Mouse (Mus musculus) gastrocnemius, postnatal 14 days (tissue): ENCODE results near the gene Atf5. TPM values are rescaled to one million over a fixed set of nuclear protein-coding genes. Genes with fewer than 3 reads are reported as not detected.

Experiments
- DNase-seq: peaks from one replicate; pipeline ENCODE4 v3.0.0; 2021; ENCODE audit warnings: mixed read lengths
- intact Hi-C: fragments of 180-260 bp; cut with DNase I; formaldehyde crosslinking; loops from one replicate; pipeline ENCODE4 v1.15.1; 2025; ENCODE audit warnings: low total_unique reads
- total RNA-seq, 2 experiments: library from RNA; stranded (reverse); gene quantifications; 2 replicates each; pipeline ENCODE4 v1.2.3; 2021

Atf5 gene
- total RNA-seq, 2 experiments from 2014 or later: 54.5 to 62.2 TPM

GRCm38 (mm10) chr7:44851625-44852234 lies 35.3 kb upstream of the Atf5 start:
- intact Hi-C loops: no loop called here
- no peak for DNase-seq

- DNase-seq: no peak
- intact Hi-C loops: no loop called here
These were observed 34.5 kb upstream of the Atf5 start for GRCm38 (mm10) chr7:44850789-44851624.

- peak; percentile 81 for DNase-seq
- intact Hi-C loops: no loop called here
These were observed 33.7 kb upstream of the Atf5 start for GRCm38 (mm10) chr7:44850146-44850545.

GRCm38 (mm10) chr7:44849416-44850111 lies 33.1 kb upstream of the Atf5 start:
- intact Hi-C loops: no loop called here
- peak; percentile 92 for DNase-seq

- DNase-seq: peak; percentile 99
- intact Hi-C loops: no loop called here
These were observed 32.3 kb upstream of the Atf5 start, which contains the start of the genes Akt1s1 and Tbc1d17 for GRCm38 (mm10) chr7:44848561-44849415. Akt1s1 (plus strand) TSS chr7:44848991. Tbc1d17 (minus strand) TSS chr7:44849079.

GRCm38 (mm10) chr7:44847772-44848171 lies 31.3 kb upstream of the Atf5 start:
- no peak for DNase-seq
- intact Hi-C loops: no loop called here

- intact Hi-C loops: no loop called here
These were observed 30.3 kb upstream of the Atf5 start for GRCm38 (mm10) chr7:44846804-44847203.

GRCm38 (mm10) chr7:44845006-44845405 lies 28.5 kb upstream of the Atf5 start:
- intact Hi-C loops: no loop called here
- no peak for DNase-seq

More at GRCm38 (mm10) chr7:44846804-44847203, 30.3 kb upstream of the Atf5 start:
- DNase-seq: no peak

- DNase-seq: no peak
- intact Hi-C loops: no loop called here
These were observed 25.5 kb upstream of the Atf5 start for GRCm38 (mm10) chr7:44841825-44842463.

GRCm38 (mm10) chr7:44840426-44840825 lies 24.0 kb upstream of the Atf5 start:
- intact Hi-C loops: no loop called here
- DNase-seq: no peak

- intact Hi-C loops: no loop called here
- peak; percentile 53 for DNase-seq
These were observed 23.2 kb upstream of the Atf5 start for GRCm38 (mm10) chr7:44839491-44840191.

- intact Hi-C loops: no loop called here
- DNase-seq: no peak
These were observed 22.7 kb upstream of the Atf5 start for GRCm38 (mm10) chr7:44839171-44839490.

- no peak for DNase-seq
- intact Hi-C loops: no loop called here
These were observed 21.6 kb upstream of the Atf5 start for GRCm38 (mm10) chr7:44838073-44838472.

GRCm38 (mm10) chr7:44836423-44837053 lies 20.1 kb upstream of the Atf5 start:
- intact Hi-C loops: no loop called here
- peak; percentile 63 for DNase-seq

GRCm38 (mm10) chr7:44836016-44836404 lies 19.6 kb upstream of the Atf5 start:
- intact Hi-C loops: no loop called here
- DNase-seq: no peak

GRCm38 (mm10) chr7:44835373-44836015 lies 19.0 kb upstream of the Atf5 start:
- intact Hi-C loops: no loop called here
- DNase-seq: no peak

- intact Hi-C loops: no loop called here
These were observed 16.3 kb upstream of the Atf5 start for GRCm38 (mm10) chr7:44832763-44833162.

GRCm38 (mm10) chr7:44828706-44829105 lies 12.2 kb upstream of the Atf5 start:
- DNase-seq: no peak
- intact Hi-C loops: no loop called here

More at GRCm38 (mm10) chr7:44832763-44833162, 16.3 kb upstream of the Atf5 start:
- no peak for DNase-seq
